Mouse (Mus musculus) megakaryocyte-erythroid progenitor cell, adult 5 weeks (primary cell): ENCODE measurements around the gene Spsb4. TPM values are rescaled to one million over a fixed set of nuclear protein-coding genes. Genes with fewer than 3 reads are reported as not detected.

ENCODE experiments used
- polyA plus RNA-seq: library from polyadenylated mRNA; stranded (reverse); fragments of >175 nt; gene quantifications from 2 replicates; pipeline ENCODE4 v1.2.3, GENCODE M21; 2012

Gene Spsb4
- polyA plus RNA-seq, result 1.8 and 3.3 TPM in 2 replicates

DNA sequence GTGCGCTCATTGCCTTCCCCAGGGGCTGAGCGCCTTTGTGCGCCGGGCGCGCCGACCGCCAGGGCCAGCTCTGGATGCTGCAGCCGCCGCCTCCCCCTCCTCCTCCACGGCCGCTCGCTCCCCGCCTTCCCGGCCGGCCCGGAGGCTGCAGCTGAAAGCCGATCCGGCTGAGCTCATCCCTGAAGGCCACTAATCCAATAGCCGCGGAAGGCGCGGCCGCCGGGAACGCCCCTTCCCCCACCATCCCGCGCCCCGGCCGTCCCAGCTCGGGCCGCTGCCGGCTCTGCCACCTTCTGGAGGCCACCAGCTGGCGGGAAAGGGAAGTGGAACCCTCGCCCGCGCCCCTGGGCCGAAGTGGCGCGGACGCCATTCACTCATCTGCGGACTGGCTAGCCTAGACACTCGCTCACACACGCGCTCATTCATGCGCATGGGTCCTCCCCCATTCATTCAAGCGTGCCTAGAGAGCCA lies at the start of gene Spsb4:
Gene Spsb4 (minus strand): TSS at position 167 of the 471 bp plus-strand sequence.

Other genes with a start within 250 kb of the Spsb4 start
- gene Pxylp1, start 126.2 kb downstream of the Spsb4 start, polyA plus RNA-seq, result 6.6 and 9.3 TPM in 2 replicates
- gene Slc25a36, start 92.3 kb upstream of the Spsb4 start, polyA plus RNA-seq, result 4.1 and 4.6 TPM in 2 replicates